Mouse (Mus musculus): ENCODE results near the gene Rere. TPM values are rescaled to one million over a fixed set of nuclear protein-coding genes. Genes with fewer than 3 reads are reported as not detected.
"Not testable (repeated sequence)": the region's sequence is repeated elsewhere in the genome, so short reads cannot be mapped to it uniquely, and the experiment has no call there.

Rere gene
- polyA plus RNA-seq, 1 experiment from 2014 or later, result 16.0 TPM

DNA sequence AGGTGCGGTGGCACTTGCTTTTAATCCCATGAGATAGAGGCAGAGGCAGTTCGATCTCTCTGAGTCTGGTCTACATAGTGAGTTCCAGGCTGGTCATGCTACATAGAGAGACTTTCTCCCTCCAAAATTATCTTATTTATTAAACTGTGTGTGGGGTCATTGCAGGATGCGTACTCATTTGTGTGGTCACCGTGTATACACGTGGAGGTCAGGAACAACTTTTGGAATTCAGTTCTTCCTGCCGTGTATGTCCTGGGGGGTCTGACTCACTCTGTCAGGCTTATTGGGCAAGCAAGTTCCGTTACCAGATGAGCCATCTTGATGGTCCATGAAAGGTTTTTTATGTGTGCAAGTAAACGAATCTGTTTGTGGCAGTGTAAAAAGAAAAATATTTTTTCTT, 5.5 kb downstream of the Rere start:
- TF ChIP-seq CTCF (IDR thresholded peaks at IDR 0.05) (no peak), EP300 (IDR thresholded peaks at IDR 0.05) (no peak)
- H3K4me1 ChIP-seq (ENCODE audit: insufficient read depth, low read depth, low read length), result peaks cover 9% of the 10 kb centered on the region; the same call in 1 of the 2 replicates
- 77% methylated on average over 8 of the region's 8 CpGs for WGBS

DNA sequence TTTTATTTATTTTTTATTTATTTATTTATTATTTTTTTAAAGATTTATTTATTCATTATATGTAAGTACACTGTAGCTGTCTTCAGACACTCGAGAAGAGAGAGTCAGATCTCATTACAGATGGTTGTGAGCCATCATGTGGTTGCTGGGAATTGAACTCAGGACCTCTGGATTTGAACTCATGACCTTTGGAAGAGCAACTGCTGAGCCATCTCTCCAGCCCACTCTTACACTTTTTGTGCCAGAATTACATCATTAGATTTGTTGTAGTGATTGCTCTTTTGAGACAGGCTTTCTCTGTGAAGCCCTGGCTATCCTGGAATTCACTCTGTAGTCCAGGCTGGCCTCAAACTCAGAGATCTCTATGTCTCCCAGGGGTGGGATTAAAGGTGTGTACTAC, 6.0 kb downstream of the Rere start:
- not testable (repeated sequence) for H3K36me3 ChIP-seq (ENCODE audit: insufficient read depth, low read length); H3K4me3 ChIP-seq (ENCODE audit: low read depth, low read length); H3K4me1 ChIP-seq (ENCODE audit: insufficient read depth, low read depth, low read length); DNase-seq (ENCODE audit: low spot score); H3K4me2 ChIP-seq (replicated peaks; ENCODE audit: low read depth, low read length); H3K27ac ChIP-seq (ENCODE audit: low read length); ATAC-seq; H3K27me3 ChIP-seq (replicated peaks; ENCODE audit: insufficient read depth, low read length); H3K9ac ChIP-seq (replicated peaks; ENCODE audit: low read depth); H3K9me3 ChIP-seq (ENCODE audit: low read length)
- WGBS, result 75% methylated on average over 1 of the region's 1 CpGs

More for the DNA sequence above, 5.5 kb downstream of the Rere start:
- Histone ChIP-seq H3K36me3 (ENCODE audit: insufficient read depth, low read length) (no peaks in the 10 kb centered on the region), H3K27me3 (replicated peaks; ENCODE audit: insufficient read depth, low read length) (no peaks in the 10 kb centered on the region), H3K4me3 (ENCODE audit: low read depth, low read length) (no peak overlapping the region), H3K9me3 (ENCODE audit: low read length) (no peaks in the 10 kb centered on the region), H3K9ac (replicated peaks; ENCODE audit: low read depth) (no peak overlapping the region), H3K4me2 (replicated peaks; ENCODE audit: low read depth, low read length) (no peak overlapping the region), H3K27ac (ENCODE audit: low read length) (no peak overlapping the region)
- DNase-seq (ENCODE audit: low spot score) (no peak), ATAC-seq (no peak)

DNA sequence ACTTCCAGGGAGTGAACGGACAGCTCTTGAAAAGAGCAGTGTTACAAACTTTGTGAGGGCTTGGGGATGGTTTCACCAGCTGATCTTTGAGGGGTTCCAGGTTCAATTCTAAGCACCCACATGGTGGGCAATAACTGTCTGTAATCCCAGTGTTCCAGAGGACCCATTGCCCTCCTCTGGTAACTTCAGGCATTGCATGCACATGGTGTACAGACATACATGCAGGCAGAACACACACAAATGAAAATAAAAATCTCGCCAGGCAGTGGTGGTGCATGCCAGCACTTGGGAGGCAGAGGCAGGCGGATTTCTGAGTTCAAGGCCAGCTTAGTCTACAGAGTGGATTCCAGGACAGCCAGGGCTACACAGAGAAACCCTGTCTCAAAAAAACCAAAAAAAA, 10.5 kb downstream of the Rere start:
- Histone ChIP-seq H3K27ac (ENCODE audit: low read length) (no peak overlapping the region), H3K4me3 (ENCODE audit: low read depth, low read length) (no peak overlapping the region), H3K9me3 (ENCODE audit: low read length) (no peaks in the 10 kb centered on the region), H3K36me3 (ENCODE audit: insufficient read depth, low read length) (no peaks in the 10 kb centered on the region), H3K9ac (replicated peaks; ENCODE audit: low read depth) (no peak overlapping the region), H3K4me1 (ENCODE audit: insufficient read depth, low read depth, low read length) (no peaks in the 10 kb centered on the region), H3K27me3 (replicated peaks; ENCODE audit: insufficient read depth, low read length) (no peaks in the 10 kb centered on the region), H3K4me2 (replicated peaks; ENCODE audit: low read depth, low read length) (no peak overlapping the region)
- 98% methylated on average over 3 of the region's 3 CpGs for WGBS
- no peak for ATAC-seq
- TF ChIP-seq EP300 (IDR thresholded peaks at IDR 0.05), result no peak
- peak; percentile 41 for TF ChIP-seq CTCF (IDR thresholded peaks at IDR 0.05)
- no peak for DNase-seq (ENCODE audit: low spot score)

DNA sequence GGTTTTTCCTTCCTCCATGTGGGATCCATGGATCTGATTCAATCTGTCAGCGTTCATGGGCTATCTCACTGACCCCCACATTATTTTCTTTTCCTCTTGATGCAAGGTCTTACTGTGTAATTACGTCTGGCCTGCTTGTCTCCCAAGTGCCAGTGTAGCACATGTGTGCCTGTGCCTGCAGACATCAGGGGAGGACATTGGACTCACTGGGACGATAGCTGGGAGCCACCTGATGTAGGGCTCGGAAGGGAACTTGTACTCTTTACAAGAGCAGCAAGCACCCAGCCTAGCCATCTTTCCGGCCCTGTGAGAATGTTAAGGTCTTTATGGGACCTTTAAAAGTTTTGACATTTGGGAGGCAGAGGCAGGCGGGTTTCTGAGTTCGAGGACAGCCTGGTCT, 13.4 kb downstream of the Rere start:
- DNase-seq (ENCODE audit: low spot score) (no peak), ATAC-seq (no peak)
- H3K9me3 ChIP-seq (ENCODE audit: low read length), result no peaks in the 10 kb centered on the region
- no peaks in the 10 kb centered on the region for H3K36me3 ChIP-seq (ENCODE audit: insufficient read depth, low read length)
- H3K27ac ChIP-seq (ENCODE audit: low read length), result no peak overlapping the region
- H3K4me2 ChIP-seq (replicated peaks; ENCODE audit: low read depth, low read length), result no peak overlapping the region
- no peaks in the 10 kb centered on the region for H3K4me1 ChIP-seq (ENCODE audit: insufficient read depth, low read depth, low read length)
- TF ChIP-seq EP300 (IDR thresholded peaks at IDR 0.05) (no peak), CTCF (IDR thresholded peaks at IDR 0.05) (no peak)
- no peak overlapping the region for H3K4me3 ChIP-seq (ENCODE audit: low read depth, low read length)
- 96% methylated on average over 7 of the region's 7 CpGs for WGBS
- no peak overlapping the region for H3K9ac ChIP-seq (replicated peaks; ENCODE audit: low read depth)
- H3K27me3 ChIP-seq (replicated peaks; ENCODE audit: insufficient read depth, low read length), result no peaks in the 10 kb centered on the region

DNA sequence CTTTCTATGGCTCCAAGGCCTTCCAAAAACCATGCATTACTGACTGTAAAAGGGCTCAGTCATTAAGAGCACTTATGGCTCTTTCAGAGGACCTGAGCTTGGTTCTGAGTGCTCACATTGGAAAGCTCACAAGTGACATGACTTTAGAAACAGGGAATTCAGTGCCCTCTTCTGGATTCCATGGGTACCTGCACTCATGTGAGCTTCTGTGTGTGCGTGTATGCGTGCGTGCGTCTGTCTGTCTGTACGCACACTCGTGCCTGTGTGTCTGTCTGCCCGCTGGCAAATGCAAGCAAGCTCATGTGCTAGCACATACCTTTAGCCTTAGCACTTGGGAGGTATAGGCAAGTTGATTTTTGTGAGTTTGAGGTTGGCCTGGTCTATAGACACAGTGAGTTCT, 14.5 kb downstream of the Rere start:
- 95% methylated on average over 7 of the region's 7 CpGs for WGBS
- Histone ChIP-seq H3K4me3 (ENCODE audit: low read depth, low read length) (no peak overlapping the region), H3K4me2 (replicated peaks; ENCODE audit: low read depth, low read length) (no peak overlapping the region), H3K27ac (ENCODE audit: low read length) (no peak overlapping the region), H3K36me3 (ENCODE audit: insufficient read depth, low read length) (no peaks in the 10 kb centered on the region), H3K9me3 (ENCODE audit: low read length) (no peaks in the 10 kb centered on the region), H3K9ac (replicated peaks; ENCODE audit: low read depth) (no peak overlapping the region), H3K27me3 (replicated peaks; ENCODE audit: insufficient read depth, low read length) (no peaks in the 10 kb centered on the region), H3K4me1 (ENCODE audit: insufficient read depth, low read depth, low read length) (no peaks in the 10 kb centered on the region)
- no peak for TF ChIP-seq EP300 (IDR thresholded peaks at IDR 0.05)
- TF ChIP-seq CTCF (IDR thresholded peaks at IDR 0.05), result peak; percentile 49
- DNase-seq (ENCODE audit: low spot score), result no peak
- ATAC-seq, result no peak

DNA sequence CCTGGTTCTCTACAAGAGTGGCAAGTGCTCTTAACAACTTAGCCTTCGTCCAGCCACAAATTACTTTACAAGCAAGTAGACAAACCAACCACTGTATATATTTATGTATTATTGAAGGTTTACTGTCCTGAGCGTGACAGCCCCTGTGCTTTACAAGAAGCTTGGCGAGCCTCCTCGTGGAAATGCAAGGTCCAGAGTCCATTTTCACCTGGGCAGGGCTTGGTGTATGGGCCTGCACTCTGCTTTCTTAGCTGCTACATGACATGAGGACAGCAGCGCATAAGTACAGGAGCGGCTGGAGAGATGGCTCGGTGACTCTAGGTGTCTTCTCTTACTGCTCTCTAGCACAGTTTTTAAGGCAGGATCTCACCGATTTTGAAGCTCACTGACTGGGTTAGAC, 21.3 kb downstream of the Rere start:
- Histone ChIP-seq H3K4me3 (ENCODE audit: low read depth, low read length) (no peak overlapping the region), H3K4me1 (ENCODE audit: insufficient read depth, low read depth, low read length) (no peaks in the 10 kb centered on the region), H3K36me3 (ENCODE audit: insufficient read depth, low read length) (no peaks in the 10 kb centered on the region), H3K4me2 (replicated peaks; ENCODE audit: low read depth, low read length) (no peak overlapping the region), H3K9me3 (ENCODE audit: low read length) (no peaks in the 10 kb centered on the region), H3K27ac (ENCODE audit: low read length) (no peak overlapping the region), H3K9ac (replicated peaks; ENCODE audit: low read depth) (no peak overlapping the region), H3K27me3 (replicated peaks; ENCODE audit: insufficient read depth, low read length) (no peaks in the 10 kb centered on the region)
- no peak for ATAC-seq
- TF ChIP-seq EP300 (IDR thresholded peaks at IDR 0.05), result no peak
- TF ChIP-seq CTCF (IDR thresholded peaks at IDR 0.05), result no peak
- no peak for DNase-seq (ENCODE audit: low spot score)
- 89% methylated on average over 8 of the region's 8 CpGs for WGBS

DNA sequence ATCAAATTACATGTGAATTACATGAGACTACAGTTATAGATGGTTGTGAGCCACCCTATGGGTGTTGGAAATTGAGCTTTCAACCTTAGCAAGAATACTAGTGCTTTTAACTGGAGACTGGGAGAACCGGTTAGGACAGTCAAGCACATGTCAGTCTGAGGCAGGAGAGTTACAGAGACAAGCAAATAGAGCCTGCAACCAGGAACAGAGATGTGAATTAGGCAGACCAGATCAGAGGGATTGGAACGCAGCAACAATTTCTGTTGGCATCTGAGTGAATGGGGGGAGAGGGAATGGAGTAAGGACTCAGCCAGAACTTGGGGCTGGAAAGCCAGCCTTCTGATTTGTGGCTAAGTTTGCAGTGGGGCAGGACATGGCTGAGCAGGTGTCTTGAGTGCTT, 25.3 kb downstream of the Rere start:
- no peak overlapping the region for H3K4me3 ChIP-seq (ENCODE audit: low read depth, low read length)
- no peak overlapping the region for H3K9ac ChIP-seq (replicated peaks; ENCODE audit: low read depth)
- DNase-seq (ENCODE audit: low spot score), result peak; percentile 70
- TF ChIP-seq EP300 (IDR thresholded peaks at IDR 0.05) (no peak), CTCF (IDR thresholded peaks at IDR 0.05) (no peak)
- no peaks in the 10 kb centered on the region for H3K9me3 ChIP-seq (ENCODE audit: low read length)
- no peaks in the 10 kb centered on the region for H3K36me3 ChIP-seq (ENCODE audit: insufficient read depth, low read length)
- no peak overlapping the region for H3K4me2 ChIP-seq (replicated peaks; ENCODE audit: low read depth, low read length)
- H3K27me3 ChIP-seq (replicated peaks; ENCODE audit: insufficient read depth, low read length), result no peaks in the 10 kb centered on the region
- ATAC-seq, result peak; percentile 55
- 45% methylated on average over 2 of the region's 2 CpGs for WGBS
- 0 out of 2 replicates have a peak, but pooled peaks cover 6% of the 10 kb centered on the region for H3K4me1 ChIP-seq (ENCODE audit: insufficient read depth, low read depth, low read length)
- H3K27ac ChIP-seq (ENCODE audit: low read length), result no peak overlapping the region

Data from lung, postnatal 0 days (tissue).